In the genomic region with DNA sequence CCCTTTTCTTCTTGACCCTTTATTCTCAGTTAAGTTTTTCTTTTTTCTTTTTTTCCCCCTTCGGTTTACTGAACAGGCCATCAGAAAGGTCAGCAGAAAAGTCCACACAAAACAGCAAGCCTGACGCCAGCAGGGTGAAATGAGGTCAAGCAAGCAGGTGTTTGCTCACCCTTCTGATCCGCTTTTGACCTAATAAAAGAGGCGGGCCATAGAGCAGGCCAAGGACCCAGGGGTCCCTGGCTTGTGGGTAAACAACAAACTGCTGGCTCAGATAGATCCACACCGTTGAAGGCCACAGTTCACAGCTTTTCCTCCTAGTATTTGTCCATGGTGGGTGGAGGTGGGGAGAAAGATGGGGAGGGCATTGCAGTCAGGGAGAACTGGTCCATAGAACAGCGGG, we compare ENCODE assay signal across 30 mouse cellular contexts. TPM values are rescaled to one million over a fixed set of nuclear protein-coding genes. Genes with fewer than 3 reads are reported as not detected.
DNase-seq lines count a peak whose midpoint lies in the region; ATAC-seq lines count a peak whose summit lies in the region.
"Had no signal": no experiment of that assay in that cellular context is flagged by ENCODE, and none has a peak within 500 bp of the region (broad histone marks: within the 10 kb centered on the region; RNA-seq: fewer than 3 reads in every experiment).

No protein-coding gene starts in this region.

- DNase-seq in adrenal gland, postnatal 10 days = peak; percentile 17
- no peak for DNase-seq in adrenal gland, adult (ENCODE audit: inconsistent age in 2 of 2, low spot score in 1 of 2)
- DNase-seq in kidney, adult 9 months = peak; percentile 13
- peak; percentile 14 to 17 for DNase-seq in kidney, postnatal 36 days
- peak; percentile 77 for DNase-seq in yolk sac, embryonic 10.5 days (ENCODE audit: low spot score)
- DNase-seq in adipocyte (ENCODE audit: low spot score) = no peak
- no peak for DNase-seq in lung, postnatal 14 days
- DNase-seq: adrenal gland, postnatal 25 days; cerebellum, adult 8-10 months; gastrocnemius, adult 2 months; heart, postnatal 4 days; thymus, adult 2 months; thymus, postnatal 4 days had no signal

- peaks cover 17% of the 10 kb centered on the region for H3K4me1 ChIP-seq in kidney, embryonic 16.5 days (ENCODE audit: insufficient read depth, low read length)

- H3K4me3 ChIP-seq in kidney, embryonic 16.5 days (ENCODE audit: low read length) = no peak overlapping the region
- H3K4me3 ChIP-seq: gastrocnemius, adult 2 months; heart, embryonic 10.5 days; limb, embryonic 10.5 days; midbrain, embryonic 10.5 days; myocyte; neural tube, embryonic 13.5 days had no signal

- no peak overlapping the region for H3K27ac ChIP-seq in kidney, embryonic 16.5 days (ENCODE audit: low read length)
- H3K27ac ChIP-seq: gastrocnemius, adult 2 months; heart, embryonic 10.5 days; hindbrain, embryonic 14.5 days; limb, embryonic 10.5 days; liver, embryonic 14.5 days; macrophage; midbrain, embryonic 10.5 days; neural tube, embryonic 13.5 days; stomach, postnatal 0 days had no signal

- no peak for ATAC-seq in kidney, embryonic 16.5 days (ENCODE audit: low FRiP score, low TSS enrichment)
- ATAC-seq: forebrain, embryonic 14.5 days; inflammation-experienced regulatory T-cells, adult 6 months; midbrain, embryonic 16.5 days had no signal

- H3K9ac ChIP-seq in kidney, embryonic 16.5 days (replicated peaks; ENCODE audit: low read length) = no peak overlapping the region
- H3K9ac ChIP-seq: hindbrain, embryonic 14.5 days; liver, embryonic 14.5 days; neural tube, embryonic 13.5 days had no signal

- H3K4me2 ChIP-seq in kidney, embryonic 16.5 days (replicated peaks; ENCODE audit: low read depth, low read length) = no peak overlapping the region
- H3K4me2 ChIP-seq: hindbrain, embryonic 14.5 days; neural tube, embryonic 13.5 days had no signal

- no peaks in the 10 kb centered on the region for H3K27me3 ChIP-seq in kidney, embryonic 16.5 days (ENCODE audit: insufficient read depth, low read length)

- H3K36me3 ChIP-seq in kidney, embryonic 16.5 days (ENCODE audit: insufficient read depth, low read length) = no peaks in the 10 kb centered on the region
- H3K36me3 ChIP-seq: heart, embryonic 10.5 days; limb, embryonic 10.5 days; midbrain, embryonic 10.5 days; neural tube, embryonic 13.5 days had no signal

- 56% methylated on average over 6 of the region's 6 CpGs for WGBS in kidney, embryonic 16.5 days

- H3K9me3 ChIP-seq in kidney, embryonic 16.5 days (ENCODE audit: low read length) = no peaks in the 10 kb centered on the region
- H3K9me3 ChIP-seq: heart, embryonic 10.5 days; limb, embryonic 10.5 days; midbrain, embryonic 10.5 days; neural tube, embryonic 13.5 days had no signal

RNA-seq across cellular contexts. Expression of a gene that starts 2.7 kb away (rescaled TPM):
- total RNA-seq in adrenal gland, postnatal 10 days (2021) = under 1 TPM in 1 of 2 experiments, not detected in 1; 0.33 TPM
- polyA plus RNA-seq in kidney, embryonic 16.5 days (2015; fragmentation: Nextera tagmentation; extraction: Ambion mirVana) = 0.32 and 0.35 TPM in 2 replicates
- total RNA-seq: adrenal gland, postnatal 25 days; gastrocnemius, adult 2 months; gastrocnemius, postnatal 4 days; heart, postnatal 4 days; layer of hippocampus, postnatal 25 days had no signal
- polyA plus RNA-seq: large intestine, adult 2 months; macrophage had no signal

RNA-seq across cellular contexts. Expression of a gene that starts 3.3 kb away (rescaled TPM):
- 10 to 100 TPM in 1 of 2 experiments, 1 to 10 TPM in 1; 4.7 to 11.4 TPM for total RNA-seq in adrenal gland, postnatal 10 days (2021)
- 1.6 and 1.8 TPM in 2 replicates for polyA plus RNA-seq in kidney, embryonic 16.5 days (2015; fragmentation: Nextera tagmentation; extraction: Ambion mirVana)
- total RNA-seq: adrenal gland, postnatal 25 days; gastrocnemius, adult 2 months had no signal
- polyA plus RNA-seq: midbrain, embryonic 16.5 days; neural tube, embryonic 13.5 days had no signal

RNA-seq across cellular contexts. Expression of a gene that starts 46.3 kb away (rescaled TPM):
- total RNA-seq in adrenal gland, postnatal 10 days (2021) = 10 to 100 TPM; 19.0 to 21.0 TPM
- polyA plus RNA-seq in kidney, embryonic 16.5 days (2015; fragmentation: Nextera tagmentation; extraction: Ambion mirVana) = 114 and 128 TPM in 2 replicates

RNA-seq across cellular contexts. Expression of a gene that starts 54.6 kb away (rescaled TPM):
- 10 to 100 TPM in 1 of 2 experiments, 1 to 10 TPM in 1; 3.7 to 12.2 TPM for total RNA-seq in adrenal gland, postnatal 10 days (2021)
- polyA plus RNA-seq in kidney, embryonic 16.5 days (2015; fragmentation: Nextera tagmentation; extraction: Ambion mirVana) = 0.25 TPM in 1 of 2 replicates, not detected in the other
- total RNA-seq: layer of hippocampus, postnatal 25 days had no signal
- polyA plus RNA-seq: forebrain, embryonic 14.5 days; frontal cortex, adult 2 months; hindbrain, embryonic 14.5 days; midbrain, embryonic 16.5 days; neural tube, embryonic 13.5 days had no signal

Comparison
In these comparisons a context has a peak if more than half of its experiments do, and no peak if none do; other contexts are left out.
1. DNase-seq: peak in adrenal gland, postnatal 10 days (single experiment), kidney, adult 9 months (single experiment), kidney, postnatal 36 days (2 of 2) and yolk sac, embryonic 10.5 days (single experiment); none in adrenal gland, adult (0 of 2), adipocyte (single experiment) and lung, postnatal 14 days (single experiment).